Mouse (Mus musculus) activated CD4-positive, CD25-positive, alpha-beta regulatory T cell, adult 4 months (primary cell): ENCODE results near the gene Cul7. TPM values are rescaled to one million over a fixed set of nuclear protein-coding genes. Genes with fewer than 3 reads are reported as not detected.

Experiments used
- ATAC-seq: one replicate; pipeline ENCODE4 v1.8.0; 2017
- polyA plus RNA-seq, 2 experiments: library from polyadenylated mRNA; unstranded; fragments of 100-300 nt; shearing (Covaris generic); gene quantifications; one replicate each; pipeline ENCODE4 v1.2.1; 2017

The Cul7 gene
- polyA plus RNA-seq, 2 experiments from 2014 or later = 2.8 to 4.1 TPM

DNA sequence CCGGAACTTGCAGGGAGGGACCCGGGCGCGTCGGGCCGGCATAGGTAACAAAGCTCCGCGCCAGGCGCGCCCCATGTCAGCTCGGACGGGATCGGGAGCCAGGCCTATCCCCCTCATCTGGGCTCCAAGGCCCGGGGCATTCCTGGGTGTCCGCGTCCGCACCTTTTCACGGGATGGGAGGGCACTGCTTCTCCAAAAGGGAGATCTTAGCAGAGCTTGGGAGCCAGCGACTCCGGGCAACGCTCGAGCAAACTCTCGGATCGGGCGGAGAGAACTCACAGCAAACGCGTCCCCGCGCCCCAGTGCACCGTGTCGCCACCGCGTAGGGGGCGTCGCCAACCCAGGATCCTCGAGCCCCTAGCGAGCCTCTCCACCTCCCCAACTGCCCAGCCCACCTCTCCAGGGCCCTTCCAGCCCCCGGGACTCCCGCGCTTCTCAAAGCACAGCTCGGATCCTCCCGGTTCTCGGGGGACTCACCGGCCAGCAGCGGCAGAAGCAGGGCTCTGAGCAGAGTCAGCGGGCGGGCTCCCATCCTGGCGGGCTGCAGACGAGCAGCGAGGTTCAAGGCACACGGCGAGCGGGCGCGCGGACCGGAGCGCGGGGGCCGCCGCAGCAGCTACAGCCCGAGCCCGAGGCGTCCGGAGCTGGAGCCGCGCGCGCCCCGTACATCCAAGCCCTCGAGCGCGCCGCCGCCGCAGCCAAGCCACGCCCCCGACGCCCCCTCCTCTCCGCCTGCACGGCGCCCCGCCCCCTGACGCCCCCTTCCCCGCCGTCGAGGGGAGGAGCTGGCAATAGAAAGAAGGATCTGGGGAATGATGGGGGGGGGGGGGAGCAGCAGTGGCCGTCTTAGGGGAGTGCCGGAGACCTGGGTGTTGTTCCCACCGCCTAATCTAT lies 21.1 kb upstream of the Cul7 start, which contains the start of gene Ptk7:
Gene Ptk7 (minus strand): TSS at position 714 of the 894 bp plus-strand sequence.
- ATAC-seq = no peak

DNA sequence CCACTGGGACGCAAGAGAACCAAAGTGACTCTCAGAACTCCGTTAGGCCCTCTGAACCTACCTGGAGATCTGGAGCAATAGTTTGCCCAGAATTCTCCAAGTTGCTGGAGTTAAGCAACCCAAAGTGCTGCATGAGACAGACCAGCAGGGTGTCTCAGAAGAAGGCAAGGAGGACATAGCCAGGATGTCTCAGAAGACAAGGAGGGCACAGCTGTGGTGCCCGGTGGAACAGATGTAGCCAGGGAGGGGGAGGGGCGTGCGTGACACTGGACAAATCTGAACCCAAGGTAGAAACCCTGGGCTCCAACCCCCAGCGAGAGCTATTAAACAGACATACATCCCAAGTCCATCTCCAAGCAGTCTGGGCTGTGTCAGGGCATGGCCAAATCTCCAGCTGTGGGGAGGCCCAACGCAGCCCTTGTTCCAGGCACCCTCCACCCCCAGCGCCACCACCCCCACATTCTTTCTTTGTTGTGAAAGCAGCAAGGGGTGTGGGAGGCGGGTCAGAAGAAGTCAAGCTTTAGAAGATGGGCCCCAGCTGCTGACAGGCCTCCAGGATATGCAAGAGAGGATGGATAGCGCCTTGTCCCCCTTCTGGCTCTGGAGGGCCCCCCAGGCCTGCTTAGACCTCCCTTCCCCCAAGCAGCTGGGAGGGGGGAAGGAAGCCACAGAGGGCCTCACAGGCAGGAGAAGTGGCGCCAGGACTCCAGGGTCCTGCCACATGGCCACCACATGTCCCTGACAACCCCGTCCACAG lies 20.3 kb upstream of the Cul7 start:
- ATAC-seq = no peak

DNA sequence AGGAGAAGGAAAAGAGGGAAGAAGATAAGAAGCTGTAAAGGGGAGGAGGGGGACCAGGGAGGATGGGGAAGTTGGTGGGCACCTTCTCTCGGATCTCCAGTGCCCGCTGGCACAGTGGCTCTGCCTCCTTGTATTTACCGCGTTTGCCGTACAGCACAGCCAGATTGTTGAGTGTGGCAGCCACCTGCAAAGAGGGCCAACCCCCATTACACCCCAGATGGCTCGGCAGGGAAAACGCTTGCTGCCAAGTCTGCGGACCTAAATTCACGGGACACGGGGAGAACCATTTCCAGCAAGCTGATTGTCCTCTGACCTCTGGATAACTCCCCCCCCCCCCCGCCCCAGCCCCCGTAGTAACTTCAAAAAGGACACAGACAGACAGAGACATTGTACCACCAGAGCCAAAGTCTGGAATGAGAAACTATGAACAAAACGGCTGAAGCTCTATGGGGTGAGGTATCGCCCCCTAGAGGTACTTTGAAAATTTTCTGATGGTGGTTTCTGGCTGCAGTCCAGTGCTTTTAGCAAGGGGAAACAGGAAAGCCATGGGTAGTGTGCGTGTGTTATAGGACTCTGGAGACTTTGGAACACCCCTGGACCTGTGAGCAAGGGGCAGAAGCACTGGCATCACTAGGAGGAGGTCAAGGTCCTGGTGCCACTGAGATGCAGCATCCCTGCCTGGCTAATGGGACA lies 13.2 kb upstream of the Cul7 start:
- ATAC-seq = no peak

DNA sequence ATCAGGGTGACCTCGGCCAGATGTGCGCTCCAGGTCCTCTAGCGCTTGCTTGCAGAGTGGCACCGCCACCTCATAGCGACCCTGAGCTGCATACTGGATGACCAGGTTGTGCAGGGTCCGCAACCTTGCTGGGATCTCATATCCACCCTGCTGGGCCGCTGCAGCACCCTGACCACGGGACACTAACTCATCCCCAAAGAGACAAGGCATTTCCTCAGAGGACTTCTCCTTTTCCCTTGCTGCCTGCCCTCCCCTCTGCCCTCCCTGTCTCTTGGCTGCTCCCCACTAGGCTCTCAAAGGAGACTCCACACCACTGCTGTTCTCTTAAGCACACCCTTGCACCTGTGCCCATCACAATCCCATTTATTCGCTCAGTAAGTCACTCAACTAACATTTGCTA lies 10.2 kb upstream of the Cul7 start:
- ATAC-seq = no peak

DNA sequence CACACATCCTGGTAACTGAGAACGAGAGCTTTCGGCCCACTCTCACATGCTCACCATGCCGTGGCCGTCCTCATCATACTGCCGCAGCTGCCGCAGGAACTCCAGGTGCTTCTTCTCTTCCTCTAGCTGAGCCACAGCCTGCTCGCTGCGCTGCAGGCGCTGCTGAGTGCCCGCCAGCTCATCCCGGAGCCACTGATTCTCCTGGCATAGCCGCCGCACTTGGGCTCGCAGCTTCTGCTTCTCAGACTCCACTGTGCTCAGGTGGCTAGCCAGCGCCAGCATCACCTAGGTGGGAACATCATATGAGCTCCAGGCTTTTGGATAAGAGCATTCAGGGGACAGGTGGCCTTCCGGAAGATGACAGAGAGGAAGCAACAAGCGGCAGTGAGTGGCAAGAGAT lies 8.1 kb upstream of the Cul7 start:
- ATAC-seq = no peak

DNA sequence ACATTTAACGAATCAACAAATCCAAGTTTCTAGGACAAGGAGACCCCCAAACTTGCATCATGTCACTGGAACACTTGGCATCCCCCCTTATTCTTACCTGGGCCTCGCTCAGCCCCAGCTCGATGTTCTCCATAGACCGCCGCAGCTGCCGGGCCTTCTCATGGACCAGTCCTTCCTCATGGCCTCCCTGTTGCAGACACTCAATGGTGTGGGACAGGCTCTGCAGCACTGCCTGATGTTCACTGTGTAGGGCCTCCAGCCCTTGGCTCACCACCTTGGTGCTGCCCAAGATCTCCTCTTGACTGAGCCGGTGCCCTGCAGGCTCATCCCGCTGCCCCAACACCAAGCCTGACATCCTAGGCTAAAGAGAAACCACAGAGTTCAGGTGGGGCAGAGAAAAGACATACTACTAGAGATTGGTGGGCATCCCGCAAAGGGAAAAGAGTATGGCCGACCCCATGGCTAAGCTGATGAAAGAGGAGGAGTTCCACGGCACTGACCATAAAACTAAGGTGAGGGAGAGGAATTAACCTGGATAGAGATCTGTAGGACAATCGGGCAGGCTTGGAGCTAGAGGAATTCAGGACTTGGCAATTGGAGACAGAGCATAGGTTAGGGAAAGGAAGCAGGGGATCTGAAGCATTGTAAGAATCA lies 5.9 kb upstream of the Cul7 start:
- no peak for ATAC-seq

DNA sequence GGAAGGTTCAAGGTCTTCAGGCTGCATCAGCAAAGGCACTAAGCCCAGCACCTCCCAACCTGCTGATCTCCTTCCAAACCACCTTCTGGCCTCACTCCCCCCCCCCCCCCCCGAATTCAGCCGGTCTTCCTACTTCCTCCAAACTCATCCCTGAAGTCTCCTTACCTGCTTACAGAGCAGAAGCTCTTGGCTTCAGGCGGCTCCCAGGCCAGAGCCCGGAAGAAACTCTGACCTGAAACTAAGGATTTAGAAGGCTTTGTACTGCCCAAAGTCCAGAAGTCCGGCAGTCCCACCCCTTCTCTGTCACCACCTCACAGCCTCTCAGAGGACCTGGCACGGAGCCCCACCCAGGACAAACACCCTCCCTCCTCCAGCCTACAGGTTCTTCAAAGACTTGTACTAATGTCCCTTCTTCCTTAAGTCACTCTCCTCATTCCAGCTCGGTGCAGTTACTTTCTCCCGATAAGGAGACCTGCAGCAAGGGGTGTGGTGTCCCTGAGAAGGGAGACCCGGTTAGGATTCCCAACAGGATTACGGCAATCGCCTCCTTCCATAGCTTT lies 5.1 kb upstream of the Cul7 start:
- no peak for ATAC-seq

DNA sequence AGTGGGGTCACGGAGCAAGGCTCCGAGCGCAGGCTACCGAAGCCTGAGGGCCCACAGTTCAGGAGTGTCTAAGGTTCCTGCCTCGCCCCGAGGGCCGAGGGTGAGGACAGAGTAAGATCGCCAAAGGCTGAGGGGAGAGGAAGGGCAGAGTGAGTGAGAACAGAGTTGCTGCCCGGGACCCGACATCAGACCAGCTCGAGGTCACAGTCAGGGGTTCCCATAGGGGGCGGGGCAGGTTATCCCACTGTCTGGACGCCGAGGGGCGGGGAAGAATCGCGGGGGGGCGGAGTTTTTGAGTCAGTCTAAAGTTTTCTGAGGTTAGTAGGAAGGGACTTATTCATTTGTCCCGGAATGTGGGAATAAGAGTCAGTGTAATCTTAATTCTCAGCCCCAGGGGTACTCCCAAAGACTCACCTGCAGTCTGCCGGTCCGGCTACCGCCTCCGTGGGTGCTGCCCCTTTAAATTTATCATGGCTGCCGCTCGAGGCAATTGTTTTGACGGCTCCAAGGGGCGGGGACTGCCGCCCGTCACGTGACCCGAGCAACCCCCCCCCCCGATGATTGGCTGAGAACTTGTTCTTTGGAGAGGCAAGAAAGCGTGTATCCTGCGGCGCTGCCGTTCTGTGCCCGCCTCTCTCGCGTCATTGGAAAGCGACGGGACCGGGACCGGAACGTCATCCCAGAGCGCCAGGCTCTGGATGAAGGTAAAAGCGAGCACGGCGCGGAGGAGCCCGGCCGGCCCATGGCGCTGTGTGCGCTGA lies 4.4 kb upstream of the Cul7 start, which contains the start of the genes Klc4 and Mrpl2:
Gene Klc4 (minus strand): TSS at position 462 of the 761 bp plus-strand sequence.
Gene Mrpl2 (plus strand): TSS at position 669 of the 761 bp plus-strand sequence.
- ATAC-seq = peak; percentile 77

DNA sequence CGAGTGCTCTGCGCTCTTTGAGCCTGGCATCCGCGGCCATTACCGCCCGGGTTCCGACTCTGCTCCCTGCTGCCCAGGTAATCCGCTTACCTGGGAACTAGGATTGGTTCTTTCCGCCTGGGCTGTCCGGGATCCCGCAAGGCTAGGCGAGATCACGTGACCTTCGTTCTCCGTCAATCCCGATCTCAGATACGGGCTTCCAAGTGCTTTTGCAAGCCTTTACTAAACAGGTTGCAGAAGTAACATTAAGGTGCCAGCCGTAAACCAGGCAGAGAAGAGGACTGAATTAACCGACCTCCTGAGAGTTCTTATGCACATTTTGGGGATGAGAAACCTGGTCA lies 3.8 kb upstream of the Cul7 start:
- no peak for ATAC-seq

DNA sequence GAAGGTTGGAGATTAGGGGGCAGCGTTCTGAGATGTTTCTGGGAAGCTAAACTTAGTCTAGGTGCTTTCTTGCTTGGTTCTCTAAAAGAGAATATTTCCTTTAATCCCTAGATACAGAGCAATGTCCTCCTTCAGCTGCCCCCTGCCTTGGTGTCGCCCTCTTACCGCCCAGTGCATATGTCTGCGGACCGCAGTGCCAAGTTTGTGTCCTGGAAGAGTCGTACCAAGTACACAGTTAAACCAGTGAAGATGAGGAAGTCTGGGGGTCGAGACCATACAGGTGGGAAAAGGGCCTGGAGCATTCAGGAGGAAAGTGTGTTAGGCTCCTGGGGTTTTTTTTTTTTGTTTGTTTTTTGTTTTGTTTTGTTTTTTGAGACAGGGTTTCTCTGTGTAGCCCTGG lies 2.9 kb upstream of the Cul7 start:
- ATAC-seq = no peak

DNA sequence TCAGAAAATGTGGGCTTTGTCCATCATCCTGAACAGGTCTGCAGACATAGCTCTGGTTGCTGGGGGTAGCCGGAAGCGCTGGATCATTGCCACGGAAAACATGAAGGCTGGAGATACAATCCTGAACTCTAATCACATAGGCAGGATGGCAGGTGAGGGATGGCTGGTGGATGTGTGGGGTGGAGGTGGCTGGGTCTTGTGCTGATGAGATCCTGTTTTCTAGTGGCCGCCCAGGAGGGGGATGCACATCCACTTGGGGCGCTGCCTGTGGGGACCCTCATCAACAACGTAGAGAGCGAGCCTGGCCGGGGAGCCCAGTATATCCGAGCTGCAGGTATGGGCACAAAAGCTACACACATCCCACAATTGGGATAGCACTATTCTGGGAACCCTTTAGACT lies 1.7 kb upstream of the Cul7 start:
- ATAC-seq = no peak

DNA sequence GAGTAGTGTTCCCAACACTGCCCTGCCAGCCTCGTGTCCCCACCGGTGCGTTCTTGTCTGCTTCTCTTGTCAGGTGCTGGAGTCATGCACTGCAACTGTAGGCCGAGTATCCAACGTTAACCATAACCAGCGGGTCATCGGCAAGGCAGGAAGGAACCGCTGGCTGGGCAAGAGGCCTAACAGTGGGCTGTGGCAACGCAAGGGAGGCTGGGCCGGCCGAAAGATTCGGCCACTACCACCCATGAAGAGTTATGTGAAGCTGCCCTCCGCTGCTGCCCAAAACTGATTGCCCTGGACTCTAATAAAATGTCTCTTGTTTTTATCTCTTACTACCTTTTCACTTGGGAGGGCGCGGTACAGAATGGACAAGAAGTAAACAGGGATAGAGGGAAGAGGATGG lies 326 bp upstream of the Cul7 start:
- ATAC-seq = no peak

DNA sequence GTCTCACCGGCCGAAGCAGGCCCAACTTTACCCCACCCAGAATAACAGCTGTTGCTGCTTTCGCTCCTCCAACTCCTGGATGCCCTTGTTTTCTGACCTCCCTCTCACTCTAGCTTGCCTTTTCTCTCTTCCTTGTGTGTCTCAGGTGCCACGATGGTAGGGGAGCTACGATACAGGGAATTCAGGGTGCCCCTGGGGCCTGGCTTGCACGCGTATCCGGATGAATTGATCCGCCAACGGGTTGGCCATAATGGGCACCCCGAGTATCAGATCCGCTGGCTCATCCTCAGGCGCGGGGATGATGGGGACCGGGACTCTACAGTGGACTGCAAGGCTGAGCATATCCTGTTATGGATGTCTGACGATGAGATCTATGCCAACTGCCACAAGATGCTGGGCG lies 1.2 kb downstream of the Cul7 start:
- ATAC-seq = no peak

DNA sequence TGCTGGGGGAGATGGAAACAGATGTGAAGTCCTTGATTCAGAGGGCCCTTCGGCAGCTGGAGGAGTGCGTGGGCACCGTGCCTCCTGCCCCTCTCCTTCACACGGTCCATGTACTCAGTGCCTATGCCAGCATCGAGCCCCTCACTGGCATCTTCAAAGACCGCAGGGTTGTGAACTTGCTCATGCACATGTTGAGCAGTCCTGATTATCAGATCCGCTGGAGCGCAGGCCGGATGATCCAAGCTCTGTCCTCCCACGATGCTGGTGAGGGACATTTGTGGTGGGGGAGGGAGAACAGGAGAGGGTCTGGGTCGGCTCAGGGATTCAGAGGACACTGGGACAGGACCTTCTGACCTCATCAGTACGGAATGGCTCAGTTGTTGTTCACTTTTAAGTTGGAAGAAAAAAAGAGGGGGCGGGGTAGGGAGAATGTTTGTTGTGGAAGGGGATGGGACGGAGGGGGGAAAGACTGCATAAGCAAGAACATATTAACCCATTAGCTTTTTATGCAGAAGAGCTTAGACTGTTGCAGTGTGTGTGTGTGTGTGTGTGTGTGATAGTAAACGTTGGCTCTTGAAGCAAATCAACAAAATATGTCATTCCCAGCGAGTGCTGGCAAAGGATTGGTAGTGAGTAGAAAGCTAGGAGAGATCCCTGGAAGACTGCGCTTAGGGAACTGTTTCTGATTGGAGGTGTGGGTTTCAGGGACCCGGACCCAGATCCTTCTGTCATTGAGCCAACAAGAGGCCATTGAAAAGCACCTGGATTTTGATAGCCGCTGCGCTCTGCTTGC lies 1.8 kb downstream of the Cul7 start:
- ATAC-seq = no peak

DNA sequence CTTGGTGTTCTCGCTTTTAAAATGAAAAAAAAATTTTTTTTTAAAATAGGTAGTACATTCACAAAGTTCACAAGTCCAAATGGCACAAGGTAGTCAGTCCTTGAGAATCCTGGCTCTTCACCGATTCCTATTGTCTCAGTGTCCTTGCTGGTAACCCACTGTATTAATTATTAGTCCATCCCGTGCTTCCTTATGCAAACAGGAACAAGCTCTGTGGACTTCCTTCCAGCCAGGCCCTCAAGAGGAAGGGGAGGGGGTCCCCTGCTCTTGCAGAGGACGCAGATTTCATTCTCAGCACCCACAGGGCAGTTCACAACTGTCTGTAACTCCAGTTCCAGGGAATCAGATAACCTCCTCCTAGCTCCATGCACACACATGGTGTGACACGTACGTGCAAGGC lies 5.9 kb downstream of the Cul7 start:
- no peak for ATAC-seq

DNA sequence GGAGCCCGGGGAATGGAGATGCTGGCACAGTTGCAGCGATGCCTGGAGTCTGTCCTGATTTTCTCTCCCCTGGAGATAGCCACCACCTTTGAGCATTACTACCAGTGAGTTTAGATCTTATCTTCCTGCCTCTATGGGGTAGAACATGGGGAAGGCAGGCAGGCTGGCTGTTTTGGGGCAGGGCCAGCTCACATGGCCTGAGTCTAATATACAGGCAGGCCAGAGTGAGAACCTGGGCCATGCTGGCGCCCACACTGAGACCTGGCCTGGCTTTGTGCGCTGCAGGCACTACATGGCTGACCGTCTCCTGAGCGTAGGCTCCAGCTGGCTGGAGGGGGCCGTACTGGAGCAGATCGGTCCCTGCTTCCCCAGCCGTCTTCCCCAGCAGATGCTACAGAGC lies 11.2 kb downstream of the Cul7 start:
- no peak for ATAC-seq

DNA sequence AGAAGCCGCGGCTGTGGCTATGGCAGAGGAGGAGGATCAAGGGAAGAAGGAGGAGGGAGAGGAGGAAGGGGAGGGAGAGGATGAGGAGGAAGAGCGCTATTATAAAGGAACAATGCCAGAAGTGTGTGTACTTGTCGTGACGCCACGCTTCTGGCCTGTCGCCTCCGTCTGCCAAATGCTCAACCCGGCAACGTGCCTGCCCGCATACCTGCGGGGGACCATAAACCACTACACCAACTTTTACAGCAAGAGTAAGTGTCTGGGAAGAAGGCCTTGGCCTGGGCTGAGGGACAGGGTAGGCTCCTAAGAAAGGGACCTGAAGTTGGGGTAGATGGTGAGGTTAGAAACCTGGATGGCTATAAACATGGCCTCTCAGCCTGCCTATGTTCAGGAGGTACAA lies 11.8 kb downstream of the Cul7 start:
- no peak for ATAC-seq

DNA sequence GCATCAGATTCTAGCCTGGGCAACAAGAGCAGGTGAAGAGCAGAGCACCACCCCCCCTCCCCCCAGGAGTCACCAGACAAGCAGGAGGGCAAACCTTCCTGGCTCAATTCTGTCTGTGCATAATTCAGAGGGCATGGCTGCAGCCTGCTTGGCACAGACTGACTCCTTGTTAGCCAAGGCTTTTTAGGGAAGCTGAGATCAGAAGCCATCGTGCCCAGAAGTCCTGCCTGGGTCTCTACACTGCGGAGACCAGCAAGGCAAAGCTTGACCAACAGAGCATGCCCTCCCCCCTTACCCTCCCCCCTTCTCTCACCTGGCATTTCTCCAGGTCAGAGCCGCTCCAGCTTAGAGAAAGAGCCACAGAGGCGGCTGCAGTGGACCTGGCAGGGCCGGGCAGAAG lies 12.6 kb downstream of the Cul7 start:
- no peak for ATAC-seq

DNA sequence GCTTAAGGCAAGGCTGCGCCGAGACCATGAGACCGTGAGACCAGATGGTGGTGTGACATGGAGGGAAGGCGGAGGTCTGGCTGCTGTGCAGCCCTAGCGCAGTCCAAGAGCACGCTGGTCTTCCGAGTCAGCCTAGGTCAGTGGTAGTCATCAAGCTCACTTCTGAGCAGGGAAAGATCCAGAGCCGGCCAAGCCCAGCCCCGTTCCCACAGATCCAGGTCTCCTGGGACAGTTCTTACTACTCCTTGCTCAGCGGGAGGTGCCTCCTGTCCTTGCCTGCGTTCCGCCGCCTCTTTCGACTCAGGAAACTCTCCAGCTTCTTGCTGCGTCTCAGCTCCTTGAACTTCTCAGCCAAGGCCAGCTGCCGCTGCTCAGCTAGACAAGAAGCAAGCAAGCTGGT lies 17.6 kb downstream of the Cul7 start:
- no peak for ATAC-seq

DNA sequence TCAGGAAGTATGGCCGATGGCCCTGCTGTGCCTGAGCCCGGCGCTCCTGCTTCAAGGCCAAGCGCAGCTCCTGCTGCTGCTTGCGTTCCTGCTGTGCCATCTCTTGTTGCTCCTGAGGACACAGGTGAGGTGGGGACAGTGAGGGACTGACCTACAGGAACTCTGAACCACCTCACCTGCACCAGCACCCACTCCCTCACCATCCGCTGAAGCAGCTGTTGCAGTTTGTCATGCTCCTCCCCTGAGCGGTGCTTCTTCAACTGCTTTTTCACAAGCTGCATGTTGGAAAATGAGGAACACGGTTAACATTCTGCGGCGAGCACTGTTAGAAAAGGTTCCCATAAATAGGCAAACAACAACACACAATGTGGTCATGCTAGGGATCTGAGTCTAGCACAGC lies 19.8 kb downstream of the Cul7 start:
- no peak for ATAC-seq
